Mouse (Mus musculus) hindbrain, embryonic 15.5 days (tissue): ENCODE results near the gene Dhx9. TPM values are rescaled to one million over a fixed set of nuclear protein-coding genes. Genes with fewer than 3 reads are reported as not detected.
"Not testable (repeated sequence)": the region's sequence is repeated elsewhere in the genome, so short reads cannot be mapped to it uniquely, and the experiment has no call there.

Experiments
- ATAC-seq: fragments of 200-750 bp; cut with Nextera tagmentation; 2 replicates; pipeline ENCODE4 v1.8.0; 2017; ENCODE audit warnings: low read depth, moderate number of reproducible peaks, moderate TSS enrichment; ENCODE audit not compliant: low FRiP score
- H3K27ac ChIP-seq: fragments of 300-500 bp; sonication (generic); replicated peaks from 2 replicates; pipeline ENCODE4 v1.5.1; 2015; ENCODE audit warnings: mild to moderate bottlenecking, inconsistent platforms
- H3K27me3 ChIP-seq: fragments of 300-500 bp; sonication (generic); 2 replicates; pipeline ENCODE4 v1.6.1; 2015; ENCODE audit warnings: control low read depth, inconsistent platforms
- H3K36me3 ChIP-seq: fragments of 300-500 bp; sonication (generic); 2 replicates; pipeline ENCODE4 v1.6.1; 2015; ENCODE audit warnings: control low read depth, inconsistent platforms
- H3K4me1 ChIP-seq: fragments of 300-500 bp; sonication (generic); replicated peaks from 2 replicates; pipeline ENCODE4 v1.6.1; 2015; ENCODE audit warnings: control low read depth, inconsistent platforms
- H3K4me2 ChIP-seq: fragments of 300-500 bp; sonication (generic); 2 replicates; pipeline ENCODE4 v1.6.1; 2015; ENCODE audit warnings: moderate library complexity, mild to moderate bottlenecking, inconsistent platforms
- H3K4me3 ChIP-seq: fragments of 300-500 bp; sonication (generic); 2 replicates; pipeline ENCODE4 v1.5.1; 2015; ENCODE audit warnings: mild to moderate bottlenecking, inconsistent platforms
- H3K9ac ChIP-seq: fragments of 300-500 bp; sonication (generic); 2 replicates; pipeline ENCODE4 v1.6.1; 2015; ENCODE audit warnings: inconsistent platforms
- H3K9me3 ChIP-seq: fragments of 300-500 bp; sonication (generic); 2 replicates; pipeline ENCODE4 v1.6.1; 2016; ENCODE audit warnings: control low read depth, inconsistent platforms
- WGBS: fragments of 180-500 bp; shearing (Covaris S2); methylation state at CpG from one replicate; pipeline ENCODE4 v1.1.7; 2015; 5-methylcytosine and 5-hydroxymethylcytosine counted together
- polyA plus RNA-seq: library from polyadenylated mRNA; unstranded; fragments of >200 nt; fragmentation: Nextera tagmentation; extraction: Ambion mirVana; gene quantifications from 2 replicates; pipeline ENCODE4 v1.2.1, GENCODE M21; 2015

Dhx9 gene
- polyA plus RNA-seq: 23.5 and 32.2 TPM in 2 replicates

GRCm38 (mm10) chr1:153487500-153487879, at the start of gene Dhx9:
Gene Dhx9, minus strand, starts transcription at chr1:153487660.
- 0% methylated on average over 35 of the region's 35 CpGs for WGBS
- peak within 1 kb of the TSS; percentile 90 for H3K4me2 ChIP-seq

GRCm38 (mm10) chr1:153535611-153536010, 48.2 kb upstream of the Dhx9 start:
- H3K27ac ChIP-seq: 0 out of 2 replicates have a peak overlapping the region, but pooled peaks have one; percentile 27
- H3K36me3 ChIP-seq: no peaks in the 10 kb centered on the region
- ATAC-seq: 0 out of 2 replicates have a peak, but pooled peaks have one; percentile 42
- no peak overlapping the region for H3K4me2 ChIP-seq
- H3K27me3 ChIP-seq: no peaks in the 10 kb centered on the region
- H3K4me1 ChIP-seq: peaks cover 13% of the 10 kb centered on the region
- no peak overlapping the region for H3K9ac ChIP-seq
- H3K9me3 ChIP-seq: no peaks in the 10 kb centered on the region
- 27% methylated on average over 9 of the region's 9 CpGs for WGBS
- H3K4me3 ChIP-seq: no peak overlapping the region

More at GRCm38 (mm10) chr1:153487500-153487879, at the start of gene Dhx9:
- H3K4me1 ChIP-seq: peaks cover 29% of the 10 kb centered on the region
- ATAC-seq: peak; percentile 92
- H3K4me3 ChIP-seq: peak within 1 kb of the TSS; percentile 77
- H3K9ac ChIP-seq: peak within 1 kb of the TSS; percentile 92
- H3K9me3 ChIP-seq: no peaks in the 10 kb centered on the region
- H3K27ac ChIP-seq: peak within 1 kb of the TSS; percentile 92
- H3K27me3 ChIP-seq: no peaks in the 10 kb centered on the region
- peaks cover under 1% of the 10 kb centered on the region; the same call in 1 of the 2 replicates for H3K36me3 ChIP-seq

GRCm38 (mm10) chr1:153532896-153533295, 45.4 kb upstream of the Dhx9 start:
- WGBS: 87% methylated on average over 3 of the region's 3 CpGs
- not testable (repeated sequence) for ATAC-seq, H3K27me3 ChIP-seq, H3K36me3 ChIP-seq, H3K9me3 ChIP-seq, H3K4me2 ChIP-seq, H3K9ac ChIP-seq, H3K4me3 ChIP-seq
- Histone ChIP-seq H3K27ac (peak overlapping the region; percentile 52), H3K4me1 (peaks cover 13% of the 10 kb centered on the region)

DNA sequence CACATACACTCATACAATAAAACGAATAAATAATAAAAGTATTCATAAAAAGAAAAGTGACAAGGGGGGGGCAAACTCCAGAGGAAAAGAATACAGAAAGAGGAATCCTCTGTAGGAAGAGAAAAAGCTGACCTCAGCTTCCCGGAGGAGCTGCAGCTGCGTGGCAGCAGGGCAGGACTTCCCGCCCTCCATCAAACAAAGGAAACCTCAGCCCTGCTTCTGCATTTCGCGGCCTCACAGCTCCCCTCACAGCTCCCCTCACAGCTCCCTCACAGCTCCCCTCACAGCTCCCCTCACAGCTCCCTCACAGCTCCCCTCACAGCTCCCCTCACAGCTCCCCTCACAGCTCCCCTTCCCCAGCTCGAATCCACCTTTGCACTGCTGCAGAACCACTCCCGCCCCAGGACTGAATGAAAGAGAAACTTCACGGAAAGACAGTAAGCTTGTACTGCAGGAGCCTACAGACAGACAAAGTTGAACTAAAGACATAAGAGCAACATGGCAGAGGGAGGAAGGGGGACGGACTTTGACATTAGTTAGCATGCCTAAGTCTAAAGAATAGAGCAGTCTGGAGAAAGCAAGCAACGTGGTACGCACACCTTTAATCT, 44.9 kb upstream of the Dhx9 start:
- Histone ChIP-seq H3K4me2 (peak overlapping the region; percentile 37), H3K36me3 (no peaks in the 10 kb centered on the region), H3K27me3 (no peaks in the 10 kb centered on the region), H3K9me3 (no peaks in the 10 kb centered on the region), H3K27ac (peak overlapping the region; percentile 52), H3K4me1 (peaks cover 13% of the 10 kb centered on the region), H3K9ac (0 out of 2 replicates have a peak overlapping the region, but pooled peaks have one; percentile 10), H3K4me3 (no peak overlapping the region)
- no peak; the same call in 1 of the 2 replicates for ATAC-seq
- WGBS: 10% methylated on average over 12 of the region's 12 CpGs

DNA sequence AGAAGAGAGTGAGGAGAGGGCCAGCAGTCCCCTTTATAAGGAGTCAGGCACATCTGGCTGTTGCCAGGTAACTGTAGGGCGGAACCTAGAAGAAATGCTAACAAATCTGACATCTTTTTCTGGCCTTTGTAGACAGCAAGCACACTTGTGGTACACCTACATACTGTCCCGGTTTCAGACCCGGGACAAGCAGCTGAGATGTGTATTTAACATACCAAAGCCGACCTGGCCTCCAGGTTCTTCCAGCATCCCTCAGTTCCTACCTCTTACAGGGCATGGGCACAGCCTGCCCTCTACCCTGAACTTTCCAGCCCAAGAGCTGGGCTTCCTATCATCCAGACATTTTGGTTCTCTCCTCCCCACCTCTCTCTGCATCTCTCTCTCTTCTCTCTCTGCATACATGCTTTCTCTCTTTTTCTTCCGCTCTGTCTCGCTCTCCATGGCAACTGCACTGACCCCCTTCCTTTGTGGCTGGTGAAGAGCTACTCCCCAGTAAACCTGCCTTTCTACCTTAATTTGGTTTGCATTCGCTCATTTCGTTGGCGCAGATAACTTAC, 44.3 kb upstream of the Dhx9 start:
- WGBS: 14% methylated on average over 9 of the region's 9 CpGs
- Histone ChIP-seq H3K9me3 (no peaks in the 10 kb centered on the region), H3K4me1 (peaks cover 13% of the 10 kb centered on the region), H3K36me3 (no peaks in the 10 kb centered on the region), H3K4me2 (peak overlapping the region; percentile 37), H3K4me3 (no peak overlapping the region), H3K27ac (peak overlapping the region; percentile 52), H3K27me3 (no peaks in the 10 kb centered on the region), H3K9ac (0 out of 2 replicates have a peak overlapping the region, but pooled peaks have one; percentile 10)
- ATAC-seq: peak; percentile 67; the same call in 1 of the 2 replicates

DNA sequence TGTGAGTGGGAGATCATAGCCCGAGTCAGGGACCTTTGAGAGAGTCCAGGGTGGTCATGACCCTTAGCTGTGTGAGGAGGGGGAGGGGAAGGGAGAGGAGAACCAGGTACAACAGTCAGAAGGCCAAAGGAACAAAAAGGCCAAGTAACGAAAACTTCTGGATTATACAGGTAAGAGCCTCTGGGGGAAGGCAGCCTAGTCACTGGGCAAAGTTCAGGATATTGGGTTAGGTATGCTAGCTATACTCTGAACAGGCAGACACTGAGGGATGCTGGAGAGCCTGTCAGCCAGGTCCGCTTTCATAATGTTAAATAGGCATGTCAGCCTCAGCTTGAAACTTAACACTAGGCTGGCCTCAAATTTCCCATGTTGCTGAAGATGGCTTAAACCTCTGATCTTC, 34.7 kb upstream of the Dhx9 start:
- 67% methylated on average over 3 of the region's 3 CpGs for WGBS
- no peak for ATAC-seq
- no peaks in the 10 kb centered on the region for H3K4me1 ChIP-seq
- H3K4me3 ChIP-seq: no peak overlapping the region
- no peaks in the 10 kb centered on the region for H3K9me3 ChIP-seq
- H3K9ac ChIP-seq: no peak overlapping the region
- no peaks in the 10 kb centered on the region for H3K27me3 ChIP-seq
- no peaks in the 10 kb centered on the region for H3K36me3 ChIP-seq
- no peak overlapping the region for H3K4me2 ChIP-seq
- no peak overlapping the region for H3K27ac ChIP-seq

GRCm38 (mm10) chr1:153515368-153515767, 27.9 kb upstream of the Dhx9 start:
- 76% methylated on average over 12 of the region's 12 CpGs for WGBS
- H3K9me3 ChIP-seq: no peaks in the 10 kb centered on the region
- H3K36me3 ChIP-seq: no peaks in the 10 kb centered on the region
- no peaks in the 10 kb centered on the region for H3K4me1 ChIP-seq
- H3K27ac ChIP-seq: no peak overlapping the region
- H3K9ac ChIP-seq: no peak overlapping the region
- no peak for ATAC-seq
- no peak overlapping the region for H3K4me2 ChIP-seq
- H3K27me3 ChIP-seq: no peaks in the 10 kb centered on the region
- H3K4me3 ChIP-seq: no peak overlapping the region

DNA sequence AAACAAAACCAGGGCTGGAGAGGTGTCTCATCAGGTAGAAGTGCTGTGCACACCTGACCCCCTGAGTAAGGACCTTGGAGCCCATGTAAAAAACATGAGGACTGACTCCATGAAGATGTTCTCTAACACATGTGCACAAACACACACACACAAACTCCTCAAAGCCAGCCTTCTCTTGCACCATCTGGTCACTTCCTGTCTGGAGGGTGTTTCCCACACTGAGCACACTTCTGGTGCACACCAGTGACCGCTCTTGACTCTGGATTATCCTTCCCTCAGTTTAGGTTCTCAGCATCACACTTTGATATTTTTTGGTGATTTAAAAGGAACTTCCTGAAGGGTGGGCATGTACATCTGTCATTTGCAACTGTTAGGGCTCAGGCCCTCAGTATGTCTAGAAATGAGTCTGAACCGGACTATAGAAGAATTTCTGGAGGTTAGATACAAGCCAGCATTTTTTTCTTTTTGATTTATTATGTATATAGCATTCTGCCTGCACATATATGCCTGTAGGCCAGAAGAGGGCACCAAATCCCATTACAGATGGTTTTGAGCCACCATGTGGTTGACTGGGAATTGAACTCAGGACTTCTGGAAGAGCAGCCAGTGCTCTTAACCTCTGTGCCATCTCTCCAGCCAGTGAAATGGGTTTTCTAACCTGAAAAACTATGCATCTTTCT, 23.0 kb upstream of the Dhx9 start:
- H3K27ac ChIP-seq: no peak overlapping the region
- H3K36me3 ChIP-seq: no peaks in the 10 kb centered on the region
- H3K4me3 ChIP-seq: no peak overlapping the region
- no peaks in the 10 kb centered on the region for H3K27me3 ChIP-seq
- no peaks in the 10 kb centered on the region for H3K4me1 ChIP-seq
- H3K9ac ChIP-seq: no peak overlapping the region
- no peak overlapping the region for H3K4me2 ChIP-seq
- no peak for ATAC-seq
- 63% methylated on average over 2 of the region's 2 CpGs for WGBS
- H3K9me3 ChIP-seq: no peaks in the 10 kb centered on the region

- not testable (repeated sequence) for H3K27me3 ChIP-seq, H3K9me3 ChIP-seq, ATAC-seq, H3K36me3 ChIP-seq, H3K27ac ChIP-seq, H3K4me2 ChIP-seq, H3K4me1 ChIP-seq, H3K9ac ChIP-seq, H3K4me3 ChIP-seq
- WGBS: 65% methylated on average over 8 of the region's 8 CpGs
These were observed 22.1 kb upstream of the Dhx9 start for GRCm38 (mm10) chr1:153509569-153509968.

GRCm38 (mm10) chr1:153509012-153509411, 21.6 kb upstream of the Dhx9 start:
- H3K4me2 ChIP-seq: no peak overlapping the region
- H3K27ac ChIP-seq: no peak overlapping the region
- WGBS: 87% methylated on average over 6 of the region's 6 CpGs
- H3K27me3 ChIP-seq: no peaks in the 10 kb centered on the region
- no peaks in the 10 kb centered on the region for H3K36me3 ChIP-seq
- H3K4me3 ChIP-seq: no peak overlapping the region
- ATAC-seq: no peak
- H3K9ac ChIP-seq: no peak overlapping the region
- H3K4me1 ChIP-seq: no peaks in the 10 kb centered on the region
- no peaks in the 10 kb centered on the region for H3K9me3 ChIP-seq

GRCm38 (mm10) chr1:153506266-153506665, 18.8 kb upstream of the Dhx9 start:
- H3K4me3 ChIP-seq: no peak overlapping the region
- 49% methylated on average over 6 of the region's 6 CpGs for WGBS
- no peaks in the 10 kb centered on the region for H3K4me1 ChIP-seq
- no peak overlapping the region for H3K4me2 ChIP-seq
- no peak overlapping the region; the same call in 1 of the 2 replicates for H3K27ac ChIP-seq
- no peaks in the 10 kb centered on the region for H3K36me3 ChIP-seq
- no peak overlapping the region for H3K9ac ChIP-seq
- ATAC-seq: peak; percentile 69
- H3K27me3 ChIP-seq: no peaks in the 10 kb centered on the region
- H3K9me3 ChIP-seq: no peaks in the 10 kb centered on the region

DNA sequence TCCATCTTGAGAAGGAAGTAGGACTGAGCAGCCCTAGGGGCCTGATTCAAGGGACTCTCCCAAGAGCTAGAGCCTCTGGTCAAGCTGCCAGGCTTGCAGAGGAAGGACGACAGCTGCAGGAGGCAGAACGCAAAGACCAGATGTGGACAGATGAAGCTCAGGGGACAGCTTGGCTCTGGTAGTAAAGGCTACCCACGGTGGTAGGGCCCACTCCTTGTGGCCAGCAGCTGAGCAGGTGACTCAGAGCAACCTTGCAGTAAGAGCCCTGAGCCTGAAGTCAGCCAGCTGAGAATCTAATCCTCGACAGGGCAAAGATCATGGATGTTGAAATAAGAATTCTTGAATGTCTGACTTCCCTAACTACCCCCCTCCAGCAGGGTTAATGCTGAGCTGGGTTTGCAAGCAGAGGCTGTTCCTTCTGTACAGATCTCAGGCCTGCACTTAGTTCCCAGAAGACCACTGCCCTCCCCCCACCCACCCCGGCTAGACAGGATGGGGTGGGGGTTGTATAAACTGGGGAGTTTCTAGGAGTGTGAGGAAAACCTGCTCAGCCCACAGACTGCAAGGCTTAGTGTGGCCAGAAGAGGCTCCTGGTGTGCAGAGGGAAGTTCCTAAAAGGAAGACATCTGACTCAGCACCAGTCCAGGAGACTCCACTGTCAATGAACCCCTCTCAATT, 14.3 kb upstream of the Dhx9 start:
- no peak overlapping the region for H3K4me2 ChIP-seq
- H3K27me3 ChIP-seq: no peaks in the 10 kb centered on the region
- H3K4me1 ChIP-seq: no peaks in the 10 kb centered on the region
- H3K4me3 ChIP-seq: no peak overlapping the region
- no peaks in the 10 kb centered on the region for H3K9me3 ChIP-seq
- WGBS: 64% methylated on average over 5 of the region's 5 CpGs
- no peak overlapping the region for H3K27ac ChIP-seq
- ATAC-seq: no peak
- H3K36me3 ChIP-seq: no peaks in the 10 kb centered on the region
- no peak overlapping the region for H3K9ac ChIP-seq
